Mouse (Mus musculus): ENCODE measurements at regions not wholly inside any gene's neighbourhood (a gene's known extent, or its start where the extent isn't known, plus 50 kb on each side); places are given as distances from the start of the nearest gene placed in this dataset.

GRCm38 (mm10) chr11:45533402-45534056 lies 318.3 kb upstream of the Clint1 start:
- in situ Hi-C loops (cut with MboI, MseI): no loop called here

- in situ Hi-C loops (cut with MboI, MseI): no loop called here
Measured at GRCm38 (mm10) chr11:45535501-45536025, 316.3 kb upstream of the Clint1 start.

GRCm38 (mm10) chr11:45538011-45538410 lies 313.8 kb upstream of the Clint1 start:
- in situ Hi-C loops (cut with MboI, MseI): no loop called here

GRCm38 (mm10) chr11:45539459-45539858 lies 312.4 kb upstream of the Clint1 start:
- in situ Hi-C loops (cut with MboI, MseI): no loop called here

DNA sequence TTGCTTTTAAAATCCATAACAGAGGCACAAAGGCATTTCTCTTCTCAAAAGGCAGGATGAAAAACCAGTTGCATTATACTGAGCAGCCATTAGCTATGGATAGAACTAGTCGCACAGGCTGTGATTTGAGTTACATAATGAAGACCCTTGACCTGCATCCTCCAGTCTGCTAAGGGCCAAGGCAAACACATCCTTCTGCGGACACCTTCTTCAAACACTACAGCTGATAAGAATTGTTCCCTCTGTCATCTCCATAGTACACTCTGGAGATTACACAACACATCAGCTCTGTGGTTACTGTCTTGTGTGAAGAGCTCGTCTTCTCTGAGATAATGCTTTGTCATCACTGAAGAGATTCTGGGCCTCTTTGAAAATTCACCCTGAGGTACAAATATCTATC lies 307.3 kb upstream of the Clint1 start:
- in situ Hi-C loops (cut with MboI, MseI): no loop called here

- in situ Hi-C loops (cut with MboI, MseI): no loop called here
Measured at GRCm38 (mm10) chr11:45545896-45546626, 305.8 kb upstream of the Clint1 start.

- in situ Hi-C loops (cut with MboI, MseI): no loop called here
Measured at GRCm38 (mm10) chr11:45546861-45547260, 305.0 kb upstream of the Clint1 start.

GRCm38 (mm10) chr11:45550376-45550775 lies 301.5 kb upstream of the Clint1 start:
- in situ Hi-C loops (cut with MboI, MseI): no loop called here

DNA sequence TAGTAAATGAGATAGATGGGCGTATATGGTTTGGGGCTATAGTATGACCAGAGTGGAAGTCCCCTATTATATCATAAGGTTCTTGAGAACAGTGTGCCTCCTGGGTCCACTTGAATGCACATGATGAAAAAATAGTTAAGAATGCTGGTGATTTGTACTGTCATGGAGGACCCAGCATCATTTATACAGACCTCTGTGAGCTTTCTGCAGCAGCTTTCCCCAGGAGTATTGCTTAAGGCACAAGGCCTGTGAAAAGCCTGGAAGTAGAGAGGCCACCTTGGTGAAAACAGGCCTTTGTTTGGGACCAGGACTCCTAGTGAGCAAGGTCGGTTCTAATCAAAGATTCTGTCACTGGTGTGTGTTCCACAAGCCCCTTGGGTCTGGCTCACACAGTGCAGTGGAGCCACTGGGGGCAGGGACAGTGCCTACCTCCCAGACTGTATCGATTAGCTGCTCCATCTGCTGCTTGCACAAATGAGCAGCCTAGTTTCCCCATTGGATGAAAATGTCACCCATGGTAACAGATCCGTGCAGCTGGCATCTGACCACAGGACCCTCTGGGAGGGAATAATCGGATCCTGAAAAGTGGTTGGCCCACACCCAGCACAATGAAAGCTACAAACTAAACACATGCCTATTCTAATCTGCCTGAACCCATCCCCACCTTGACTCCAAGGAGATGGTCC lies 274.2 kb upstream of the Clint1 start:
- in situ Hi-C loops (cut with MboI, MseI): no loop called here

DNA sequence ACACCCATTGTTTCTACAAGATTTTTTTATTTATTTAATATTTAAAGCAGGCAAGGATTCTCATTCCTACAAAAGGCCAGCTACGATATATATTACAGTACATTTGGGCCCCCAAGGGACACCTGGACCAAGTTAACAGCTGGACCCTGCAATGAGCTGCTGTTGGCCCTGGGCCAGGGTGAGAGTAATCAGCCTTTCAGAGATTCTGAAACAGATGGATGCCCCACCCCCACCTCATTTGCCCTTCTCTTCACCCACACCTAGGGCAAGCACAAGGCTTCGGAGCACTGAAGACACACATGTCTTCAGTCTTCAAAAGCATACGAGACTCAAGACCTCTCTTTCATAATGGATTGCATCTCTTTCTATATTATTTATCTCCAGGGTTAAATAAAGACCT lies 259.5 kb upstream of the Clint1 start:
- in situ Hi-C loops (cut with MboI, MseI): no loop called here

GRCm38 (mm10) chr11:45592890-45593642 lies 258.8 kb upstream of the Clint1 start:
- in situ Hi-C loops (cut with MboI, MseI): no loop called here

- in situ Hi-C loops (cut with MboI, MseI): no loop called here
Measured at GRCm38 (mm10) chr11:45595372-45595771, 256.5 kb upstream of the Clint1 start.

DNA sequence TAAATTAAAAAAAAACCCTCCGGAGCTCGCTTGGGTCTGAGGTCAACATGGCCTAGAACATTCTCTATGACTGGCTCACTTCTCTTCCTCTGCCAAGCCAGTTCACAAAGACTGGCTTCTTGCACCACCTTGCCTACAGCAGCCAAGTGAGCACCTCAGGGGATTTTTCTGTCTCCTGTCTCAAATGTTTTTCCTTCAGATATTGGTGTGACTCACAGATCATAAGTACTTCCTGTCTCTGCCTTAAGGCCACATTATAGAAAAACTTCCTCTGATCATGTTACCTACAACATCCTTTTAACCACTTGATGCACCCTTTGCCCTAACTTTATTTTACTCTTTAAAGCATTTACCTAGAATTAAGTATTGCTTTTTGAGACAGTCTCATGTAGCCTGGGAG lies 230.0 kb upstream of the Clint1 start:
- in situ Hi-C loops (cut with MboI, MseI): no loop called here

DNA sequence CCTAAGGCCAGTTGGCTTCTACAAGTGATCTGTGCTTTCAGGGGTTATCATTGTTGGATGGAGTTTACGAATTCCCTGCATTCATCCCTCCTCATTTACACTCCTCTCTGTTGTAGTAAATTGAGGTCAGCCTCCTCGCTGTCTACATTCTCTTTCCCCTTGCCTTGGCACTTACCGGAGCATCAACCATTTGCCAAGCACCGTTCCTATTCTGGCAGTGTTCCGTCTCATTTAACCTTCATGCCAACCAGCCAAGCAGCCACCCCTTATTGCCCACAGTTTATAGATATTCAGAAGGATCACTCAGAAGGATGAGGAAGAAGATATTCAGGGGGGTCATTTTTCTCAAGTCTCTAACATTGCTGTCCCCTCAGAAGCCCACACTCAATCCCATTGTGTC lies 229.2 kb upstream of the Clint1 start:
- in situ Hi-C loops (cut with MboI, MseI): no loop called here

DNA sequence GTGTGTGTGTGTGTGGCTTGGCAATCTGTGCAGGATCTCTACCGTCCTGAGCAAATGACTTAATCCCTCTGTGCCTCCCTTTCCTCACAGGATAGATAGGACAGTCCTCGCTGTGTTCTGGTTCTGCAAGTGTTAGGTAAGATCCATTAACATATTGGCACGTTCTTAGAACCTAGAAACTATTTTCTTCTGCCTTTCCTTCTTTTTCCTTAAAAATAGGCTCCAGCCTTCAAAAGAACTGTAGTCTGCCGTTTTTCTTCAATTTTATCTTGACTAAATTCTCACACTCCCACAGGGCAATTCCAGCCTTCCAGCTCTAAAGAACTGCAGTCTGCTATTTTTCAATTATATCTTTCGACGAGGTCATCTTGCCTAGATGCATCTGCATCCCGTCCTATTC lies 227.6 kb upstream of the Clint1 start:
- in situ Hi-C loops (cut with MboI, MseI): no loop called here

GRCm38 (mm10) chr11:45629250-45629649 lies 222.6 kb upstream of the Clint1 start:
- in situ Hi-C loops (cut with MboI, MseI): loop anchor here (25.0 kb wide), 1 partner anchor 1042 kb away; no protein-coding TSS in a partner anchor

DNA sequence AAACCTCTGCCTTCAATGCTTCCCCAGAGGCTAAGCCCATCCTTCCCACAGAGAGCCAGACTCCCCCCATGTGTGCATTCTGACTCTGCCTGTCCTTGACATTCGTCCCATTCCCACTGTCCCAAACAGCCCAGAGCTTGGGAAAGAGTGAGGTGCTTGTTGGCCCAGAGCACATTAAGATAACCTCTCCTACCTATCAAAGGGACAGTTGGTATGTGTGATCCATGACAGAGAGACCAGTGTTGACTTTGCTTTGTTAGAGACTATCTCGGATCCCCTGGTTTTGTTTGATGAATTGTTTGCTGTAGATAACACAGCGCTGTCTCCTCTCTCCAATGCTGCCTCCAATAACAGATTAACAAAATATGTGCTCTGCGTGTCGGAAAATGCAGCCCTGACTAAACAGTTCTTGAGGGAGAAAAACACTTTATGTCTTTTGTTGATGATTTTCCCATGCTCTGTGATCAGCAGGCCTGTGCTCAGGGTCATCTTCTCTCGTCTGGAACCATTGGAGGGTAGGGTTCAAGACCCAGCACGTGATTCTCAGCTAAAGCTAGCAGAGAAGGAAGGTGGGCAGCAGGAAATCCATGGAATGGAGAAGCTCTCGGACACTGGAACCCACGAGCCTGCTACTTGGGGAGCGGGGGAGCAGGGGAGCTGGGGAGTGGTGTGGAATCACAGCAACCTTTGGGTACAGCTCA lies 217.2 kb upstream of the Clint1 start:
- in situ Hi-C loops (cut with MboI, MseI): loop anchor here (25.0 kb wide), 1 partner anchor 1047 kb away; no protein-coding TSS in a partner anchor

- in situ Hi-C loops (cut with MboI, MseI): loop anchor here (25.0 kb wide), 1 partner anchor 1049 kb away; no protein-coding TSS in a partner anchor
Measured at GRCm38 (mm10) chr11:45635896-45636295, 216.0 kb upstream of the Clint1 start.

DNA sequence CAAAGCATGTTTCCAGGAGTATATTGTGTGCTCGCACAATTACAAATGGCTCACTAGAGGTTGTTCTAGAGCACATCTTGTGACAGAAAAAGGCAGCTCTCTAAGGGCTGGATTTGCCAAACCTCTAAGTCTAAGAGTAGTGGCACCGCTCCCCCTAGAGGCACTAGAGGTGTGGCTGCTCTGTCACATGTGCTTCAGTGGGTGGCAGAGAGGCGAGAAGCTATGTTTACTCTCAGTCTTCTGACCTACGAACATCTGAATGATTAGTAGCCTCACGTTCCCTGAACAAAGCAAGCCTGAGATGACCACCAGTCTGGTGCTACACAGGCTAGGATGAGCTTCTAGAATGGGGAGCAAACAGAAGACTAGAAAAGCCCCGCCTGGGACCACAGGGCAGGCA lies 212.6 kb upstream of the Clint1 start:
- in situ Hi-C loops (cut with MboI, MseI): loop anchor here (25.0 kb wide), 1 partner anchor 1052 kb away; no protein-coding TSS in a partner anchor

DNA sequence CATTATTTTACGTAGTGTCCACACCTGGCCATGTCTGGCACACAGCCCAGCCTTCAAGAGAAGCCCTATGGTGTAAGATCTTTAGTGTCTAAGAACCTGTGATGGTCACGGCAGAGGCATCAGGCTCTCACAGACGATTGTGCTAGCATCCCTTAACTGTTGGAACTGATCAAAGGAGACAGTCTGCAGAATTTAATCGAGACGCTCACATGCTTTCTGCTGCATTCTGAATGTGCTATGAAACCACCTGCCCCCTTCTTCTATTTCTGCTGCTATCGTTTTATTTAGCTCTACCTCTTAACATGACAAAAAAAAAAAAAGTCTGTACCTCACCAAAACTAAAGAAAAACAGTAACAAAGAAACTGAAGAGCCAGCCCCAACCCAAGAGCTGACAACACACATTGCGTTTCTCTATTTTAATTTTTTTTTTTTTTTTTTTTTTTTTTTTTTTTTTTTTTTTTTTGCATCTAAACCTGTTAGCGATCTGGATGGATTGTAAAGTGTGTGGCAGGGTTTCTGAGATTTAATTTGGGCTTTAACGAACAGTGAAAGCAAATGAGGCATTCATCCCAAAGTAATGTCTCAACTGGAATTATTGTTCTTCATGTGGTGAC lies 209.6 kb upstream of the Clint1 start:
- in situ Hi-C loops (cut with MboI, MseI): loop anchor here (10.0 to 25.0 kb wide), 2 partner anchors 233 to 1055 kb away; no protein-coding TSS in a partner anchor

All from T-helper 2 cell (primary cell).